Mouse (Mus musculus) kidney, postnatal 10 days (tissue): ENCODE results near the gene Shisal2b.

Experiments used
- DNase-seq: peaks from one replicate; pipeline ENCODE4 v3.0.0; 2021; ENCODE audit warnings: mixed read lengths

Gene Shisal2b

DNA sequence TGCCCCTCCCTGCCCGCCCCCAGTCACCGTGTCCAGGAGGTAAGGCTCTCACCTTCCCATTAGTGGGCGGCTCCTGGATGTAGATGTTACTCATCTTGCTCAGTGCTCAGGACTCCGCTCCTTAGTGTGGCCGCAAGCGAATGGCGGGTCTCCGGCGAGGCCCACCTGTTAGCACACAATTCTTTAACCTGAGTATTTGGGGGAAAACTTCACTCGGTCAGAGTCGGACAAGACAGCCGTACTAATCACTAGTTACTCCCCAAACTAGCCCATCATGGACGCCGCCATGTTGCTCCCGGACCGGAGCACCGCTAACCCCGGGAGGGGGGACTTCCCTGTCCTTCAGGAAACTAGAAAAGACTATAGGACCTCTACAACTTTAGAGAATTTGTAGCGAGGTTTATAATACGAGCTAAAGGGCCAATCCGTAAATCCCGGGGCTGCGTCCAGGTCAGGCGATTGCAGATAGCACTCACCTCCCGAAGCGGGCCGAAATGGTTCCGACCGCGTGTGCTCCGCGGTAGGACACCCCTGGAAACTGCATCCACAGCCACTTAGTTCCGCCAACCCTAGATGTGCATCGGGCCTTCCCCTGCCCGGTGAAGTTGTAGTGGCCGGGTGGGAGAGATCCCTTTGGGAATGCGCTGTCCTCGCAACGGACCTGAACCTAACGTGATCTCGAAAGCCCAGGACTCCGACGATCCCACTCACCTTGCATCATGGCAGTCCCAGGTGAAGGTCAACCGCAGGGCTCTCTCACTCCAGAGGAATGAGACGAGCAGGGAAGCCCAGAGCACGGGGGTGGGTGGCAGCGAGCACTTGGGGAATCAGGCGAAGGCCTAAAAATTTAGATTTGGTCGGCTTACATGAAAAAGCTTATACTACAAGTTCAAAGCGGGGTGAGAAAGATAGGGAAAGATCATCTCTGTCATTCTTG, 46.8 kb downstream of the Shisal2b start, which contains the start of gene Cwc27:
TSS of gene Cwc27 (minus strand) at position 508 of the 937 bp plus-strand sequence.
- DNase-seq = peak; percentile 83

DNA sequence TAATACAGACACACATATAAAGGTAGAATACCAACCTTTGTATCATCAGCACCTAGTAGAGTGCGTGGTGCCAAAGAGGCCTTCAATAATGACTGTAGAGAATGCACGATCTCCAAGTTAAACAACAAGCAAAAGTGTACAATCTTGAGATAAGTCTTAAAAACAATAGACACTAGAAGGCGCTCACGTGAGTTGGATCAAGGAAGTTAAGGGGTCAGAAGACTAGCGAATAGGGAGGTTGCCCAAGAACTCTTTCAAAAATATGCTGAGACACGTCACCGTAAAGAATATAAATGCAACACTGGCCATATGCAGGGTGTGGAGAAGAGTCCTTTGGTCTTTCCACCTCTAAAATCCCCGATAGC, 47.4 kb downstream of the Shisal2b start:
- no peak for DNase-seq

DNA sequence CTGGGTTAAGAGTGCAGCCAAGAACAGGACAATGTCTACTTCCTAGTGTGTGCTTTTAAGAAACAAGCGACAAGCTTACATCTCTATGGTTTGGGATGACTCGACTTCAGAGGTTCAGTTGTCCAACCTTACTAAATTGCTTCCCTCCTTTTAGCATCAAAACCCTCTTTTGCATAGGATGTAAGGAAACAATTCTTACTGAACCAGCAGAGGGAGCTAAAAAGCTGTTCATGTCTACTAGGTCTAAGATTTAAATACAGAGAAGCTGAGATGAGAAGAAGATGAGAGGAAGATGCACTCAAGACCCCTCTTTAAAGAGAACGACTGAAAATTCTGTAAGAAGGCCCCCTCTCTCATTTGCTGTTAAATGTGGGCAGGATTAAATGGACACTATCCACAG, 58.0 kb downstream of the Shisal2b start:
- no peak for DNase-seq

DNA sequence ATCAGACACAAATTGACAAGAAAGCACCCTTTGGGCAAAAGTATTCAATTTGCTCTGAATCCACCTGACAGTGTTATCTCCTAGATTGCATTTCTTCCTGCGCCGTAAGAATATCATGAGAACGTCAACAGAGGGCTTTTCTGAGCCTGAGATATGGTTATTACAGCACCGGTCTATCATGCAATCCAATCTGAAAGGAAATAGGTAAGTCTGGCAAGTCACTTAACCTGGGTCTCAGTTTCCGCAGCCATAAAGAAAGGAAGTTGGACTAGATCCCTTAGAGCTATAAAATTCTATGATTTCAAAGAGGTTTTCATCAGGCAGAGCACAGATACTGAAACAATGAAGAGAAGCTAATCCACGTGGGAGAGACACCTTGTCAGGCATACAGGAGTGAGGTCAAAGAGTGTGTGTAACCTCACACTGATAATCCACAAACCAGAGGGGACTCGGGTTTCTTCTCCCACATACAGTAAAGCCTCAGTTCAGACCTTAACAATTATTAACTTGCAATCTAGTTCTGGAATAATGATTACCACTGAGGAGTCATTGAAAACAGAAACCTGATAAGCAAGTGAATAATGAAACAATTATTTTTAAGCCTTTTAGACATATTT, 64.0 kb downstream of the Shisal2b start:
- DNase-seq = no peak

DNA sequence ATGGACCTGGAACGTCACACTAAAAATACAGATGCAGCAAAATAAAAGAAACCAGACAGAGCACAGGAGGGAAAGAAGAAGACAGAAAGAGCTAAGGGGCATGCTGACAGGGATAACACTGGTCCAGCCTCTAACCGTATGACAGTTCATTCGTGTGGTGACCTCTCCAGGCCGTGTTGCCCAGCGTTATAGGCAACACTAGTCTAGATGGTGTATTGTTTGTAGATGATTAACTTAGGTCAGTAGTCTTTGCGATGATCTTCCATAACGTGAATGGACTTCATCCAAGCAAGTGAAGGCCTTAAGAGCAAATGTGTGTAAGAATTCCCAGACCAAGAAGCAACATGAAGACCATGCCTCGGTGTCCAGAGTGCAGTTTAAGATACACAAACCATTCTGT, 64.6 kb downstream of the Shisal2b start:
- no peak for DNase-seq
